Mouse (Mus musculus) forebrain, embryonic 13.5 days (tissue): Measurements from ENCODE around the gene Mrgprb3. TPM values are rescaled to one million over a fixed set of nuclear protein-coding genes. Genes with fewer than 3 reads are reported as not detected.

ENCODE experiments used
- ATAC-seq: fragments of 200-750 bp; cut with Nextera tagmentation; 2 replicates; pipeline ENCODE4 v1.8.0; 2017
- H3K27ac ChIP-seq: fragments of 300-500 bp; sonication (generic); 2 replicates; pipeline ENCODE4 v1.5.1; 2015; ENCODE audit warnings: inconsistent platforms, mild to moderate bottlenecking, moderate library complexity
- H3K27me3 ChIP-seq: fragments of 300-500 bp; sonication (generic); 2 replicates; pipeline ENCODE4 v1.6.1; 2015; ENCODE audit warnings: mild to moderate bottlenecking, inconsistent platforms
- H3K36me3 ChIP-seq: fragments of 300-500 bp; sonication (generic); 2 replicates; pipeline ENCODE4 v1.6.1; 2015; ENCODE audit warnings: mild to moderate bottlenecking, inconsistent platforms; ENCODE audit not compliant: poor library complexity, severe bottlenecking
- H3K4me1 ChIP-seq: fragments of 300-500 bp; sonication (generic); 2 replicates; pipeline ENCODE4 v1.6.1; 2015; ENCODE audit warnings: inconsistent platforms
- H3K4me2 ChIP-seq: fragments of 300-500 bp; sonication (generic); 2 replicates; pipeline ENCODE4 v1.6.1; 2015; ENCODE audit warnings: inconsistent platforms, mild to moderate bottlenecking, moderate library complexity
- H3K4me3 ChIP-seq: fragments of 300-500 bp; sonication (generic); 2 replicates; pipeline ENCODE4 v1.5.1; 2015; ENCODE audit warnings: mild to moderate bottlenecking, inconsistent platforms
- H3K9ac ChIP-seq: fragments of 300-500 bp; sonication (generic); 2 replicates; pipeline ENCODE4 v1.6.1; 2015; ENCODE audit warnings: mild to moderate bottlenecking, inconsistent platforms
- H3K9me3 ChIP-seq: fragments of 300-500 bp; sonication (generic); replicated peaks from 2 replicates; pipeline ENCODE4 v1.6.1; 2016; ENCODE audit warnings: inconsistent platforms
- WGBS: fragments of 180-500 bp; shearing (Covaris S2); methylation state at CpG from one replicate; pipeline ENCODE4 v1.1.7; 2015; 5-methylcytosine and 5-hydroxymethylcytosine counted together
- polyA plus RNA-seq: library from polyadenylated mRNA; unstranded; fragments of >200 nt; fragmentation: Nextera tagmentation; extraction: Ambion mirVana; gene quantifications from 2 replicates; pipeline ENCODE4 v1.2.1, GENCODE M21; 2015

Mrgprb3 gene
- not detected in 2 replicates for polyA plus RNA-seq

DNA sequence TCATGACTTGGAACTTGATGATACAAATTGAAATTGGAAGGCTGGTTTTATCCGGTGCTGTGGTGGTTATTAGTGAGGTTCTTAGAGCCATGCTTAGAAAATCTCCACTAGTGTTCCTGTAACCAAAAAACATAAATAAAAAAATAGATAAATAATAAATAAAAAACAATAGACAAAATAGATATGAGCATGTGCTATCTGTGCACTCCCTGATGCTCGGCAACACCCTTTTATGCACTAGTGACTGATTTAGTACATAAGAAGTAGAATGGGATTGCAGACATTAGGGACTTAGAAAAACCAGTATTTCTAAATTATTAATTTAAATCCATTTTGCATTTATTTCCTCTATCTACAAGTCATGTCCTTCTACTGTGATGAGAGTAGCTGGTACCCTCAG is at the start of gene Mrgprb3:
Gene Mrgprb3 (minus strand): TSS at position 101 of the 400 bp plus-strand sequence.
- H3K36me3 ChIP-seq, result no peaks in the 10 kb centered on the region
- H3K4me1 ChIP-seq, result no peaks in the 10 kb centered on the region
- no peak within 1 kb of the TSS for H3K9ac ChIP-seq
- no peak within 1 kb of the TSS for H3K27ac ChIP-seq
- WGBS, result 91% methylated on average over 2 of the region's 2 CpGs
- H3K27me3 ChIP-seq, result no peaks in the 10 kb centered on the region
- no peak for ATAC-seq
- H3K4me2 ChIP-seq, result no peak within 1 kb of the TSS
- no peak within 1 kb of the TSS for H3K4me3 ChIP-seq
- H3K9me3 ChIP-seq, result peaks cover 10% of the 10 kb centered on the region; the same call in 1 of the 2 replicates

Other genes starting within 250 kb of the Mrgprb3 start
- gene Mrgprb1, start 187.5 kb downstream of the Mrgprb3 start, polyA plus RNA-seq, result not detected in 2 replicates
- not detected in 2 replicates for gene Mrgprx2, start 144.5 kb downstream of the Mrgprb3 start, polyA plus RNA-seq
- gene Mrgprb2, start 85.7 kb downstream of the Mrgprb3 start, polyA plus RNA-seq, result not detected in 2 replicates
- 38.5 and 42.3 TPM in 2 replicates for gene Zdhhc13, start 145.2 kb upstream of the Mrgprb3 start, polyA plus RNA-seq
- gene Csrp3, start 204.2 kb upstream of the Mrgprb3 start, polyA plus RNA-seq, result 0.77 TPM in 1 of 2 replicates, not detected in the other
- 12.6 TPM in 2 replicates for gene E2f8, start 237.8 kb upstream of the Mrgprb3 start, polyA plus RNA-seq